Mouse (Mus musculus) heart, postnatal 10 days (tissue): ENCODE measurements around the gene 1700016K19Rik. TPM values are rescaled to one million over a fixed set of nuclear protein-coding genes. Genes with fewer than 3 reads are reported as not detected.
"Not testable (repeated sequence)": the region's sequence is repeated elsewhere in the genome, so short reads cannot be mapped to it uniquely, and the experiment has no call there.

Experiments
- DNase-seq, 2 experiments: peaks; one replicate each; pipeline ENCODE4 v3.0.0; 2021
- intact Hi-C: fragments of 180-260 bp; cut with DNase I; formaldehyde crosslinking; loops from one replicate; pipeline ENCODE4 v1.15.1; 2025
- total RNA-seq, 2 experiments: library from RNA; stranded (reverse); gene quantifications; 2 replicates each; pipeline ENCODE4 v1.2.3; 2021

The 1700016K19Rik gene
- total RNA-seq, 2 experiments from 2014 or later: not detected

- intact Hi-C loops: no loop called here
- DNase-seq: no peak
Observed at GRCm38 (mm10) chr11:75983194-75983593, 16.5 kb upstream of the 1700016K19Rik start.

- DNase-seq: no peak
- intact Hi-C loops: no loop called here
Observed at GRCm38 (mm10) chr11:75984581-75984980, 15.1 kb upstream of the 1700016K19Rik start.

- intact Hi-C loops: no loop called here
- no peak for DNase-seq
Observed at GRCm38 (mm10) chr11:75985948-75986347, 13.8 kb upstream of the 1700016K19Rik start.

GRCm38 (mm10) chr11:75990965-75991835, 8.5 kb upstream of the 1700016K19Rik start:
- intact Hi-C loops: no loop called here
- DNase-seq: no peak

- intact Hi-C loops: no loop called here
Observed at GRCm38 (mm10) chr11:75991911-75992310, 7.8 kb upstream of the 1700016K19Rik start.

GRCm38 (mm10) chr11:75992481-75992880, 7.2 kb upstream of the 1700016K19Rik start:
- intact Hi-C loops: no loop called here
- no peak for DNase-seq

More at GRCm38 (mm10) chr11:75991911-75992310, 7.8 kb upstream of the 1700016K19Rik start:
- no peak for DNase-seq

GRCm38 (mm10) chr11:75994357-75994756, 5.4 kb upstream of the 1700016K19Rik start:
- no peak for DNase-seq
- intact Hi-C loops: no loop called here

GRCm38 (mm10) chr11:76000701-76001100, 989 bp downstream of the 1700016K19Rik start:
- no peak for DNase-seq
- intact Hi-C loops: loop anchor here (5.0 kb wide), 1 partner anchor 167 kb away; no protein-coding TSS in a partner anchor

- DNase-seq: peak; percentile 15 to 25
- intact Hi-C loops: loop anchor here (5.0 kb wide), 1 partner anchor 166 kb away; no protein-coding TSS in a partner anchor
Observed at GRCm38 (mm10) chr11:76001237-76001878, 1.6 kb downstream of the 1700016K19Rik start.

- DNase-seq: not testable (repeated sequence)
- intact Hi-C loops: loop anchor here (5.0 kb wide), 1 partner anchor 163 kb away; no protein-coding TSS in a partner anchor
Observed at GRCm38 (mm10) chr11:76004276-76004675, 4.6 kb downstream of the 1700016K19Rik start.

- no peak for DNase-seq
- intact Hi-C loops: no loop called here
Observed at GRCm38 (mm10) chr11:76008162-76008561, 8.4 kb downstream of the 1700016K19Rik start.

- intact Hi-C loops: no loop called here
- DNase-seq: no peak
Observed at GRCm38 (mm10) chr11:76009101-76009500, 9.4 kb downstream of the 1700016K19Rik start.

- no peak for DNase-seq
- intact Hi-C loops: no loop called here
Observed at GRCm38 (mm10) chr11:76010838-76011624, 11.3 kb downstream of the 1700016K19Rik start.

- DNase-seq: no peak
- intact Hi-C loops: no loop called here
Observed at GRCm38 (mm10) chr11:76015251-76015650, 15.5 kb downstream of the 1700016K19Rik start.

- intact Hi-C loops: no loop called here
- no peak for DNase-seq
Observed at GRCm38 (mm10) chr11:76015814-76016213, 16.1 kb downstream of the 1700016K19Rik start.

- DNase-seq: no peak
- intact Hi-C loops: no loop called here
Observed at GRCm38 (mm10) chr11:76019879-76020278, 20.2 kb downstream of the 1700016K19Rik start.

- DNase-seq: no peak
- intact Hi-C loops: no loop called here
Observed at GRCm38 (mm10) chr11:76020916-76021315, 21.2 kb downstream of the 1700016K19Rik start.

GRCm38 (mm10) chr11:76025080-76025583, 25.4 kb downstream of the 1700016K19Rik start:
- intact Hi-C loops: loop anchor here (5.0 kb wide), 1 partner anchor 42 kb away; no protein-coding TSS in a partner anchor

GRCm38 (mm10) chr11:76026527-76027138, 26.9 kb downstream of the 1700016K19Rik start:
- intact Hi-C loops: loop anchor here (1.0 to 5.0 kb wide), 3 partner anchors 41 to 141 kb away; no protein-coding TSS in a partner anchor
- no peak for DNase-seq

More at GRCm38 (mm10) chr11:76025080-76025583, 25.4 kb downstream of the 1700016K19Rik start:
- DNase-seq: no peak
